Mouse (Mus musculus) CD4-positive, CD25-positive, alpha-beta regulatory T cell, adult 4 months (primary cell): ENCODE data around the gene Aqp2. TPM values are rescaled to one million over a fixed set of nuclear protein-coding genes. Genes with fewer than 3 reads are reported as not detected.

ENCODE experiments used
- ATAC-seq: one replicate; pipeline ENCODE4 v1.8.0; 2017
- polyA plus RNA-seq, 2 experiments: library from polyadenylated mRNA; unstranded; fragments of 100-300 nt; shearing (Covaris generic); gene quantifications; one replicate each; pipeline ENCODE4 v1.2.1; 2017

Gene Aqp2
- not detected for polyA plus RNA-seq

DNA sequence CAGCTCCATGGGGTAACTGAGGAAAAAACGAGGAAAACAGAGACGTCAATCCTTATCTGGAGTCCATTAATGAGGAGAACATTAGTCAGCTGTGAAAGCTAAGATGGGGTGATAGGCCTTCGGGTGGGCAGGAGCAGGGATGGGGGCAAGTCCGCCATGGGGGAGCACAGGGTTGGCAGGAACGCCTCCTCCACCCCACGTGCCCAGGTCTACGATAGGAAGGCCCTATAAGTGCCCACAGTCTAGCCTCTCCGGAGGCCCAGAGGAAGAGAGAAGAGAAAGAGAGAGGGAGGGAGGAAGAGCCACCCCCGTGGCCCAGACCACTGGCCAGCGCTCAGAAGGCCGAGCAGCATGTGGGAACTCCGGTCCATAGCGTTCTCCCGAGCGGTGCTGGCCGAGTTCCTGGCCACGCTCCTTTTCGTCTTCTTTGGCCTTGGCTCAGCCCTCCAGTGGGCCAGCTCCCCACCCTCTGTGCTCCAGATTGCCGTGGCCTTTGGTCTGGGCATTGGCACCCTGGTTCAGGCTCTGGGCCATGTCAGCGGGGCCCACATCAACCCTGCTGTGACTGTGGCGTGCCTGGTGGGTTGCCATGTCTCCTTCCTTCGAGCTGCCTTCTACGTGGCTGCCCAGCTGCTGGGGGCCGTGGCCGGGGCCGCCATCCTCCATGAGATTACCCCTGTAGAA is at the start of gene Aqp2:
Gene Aqp2, plus strand, starts transcription at position 254 of the 684 bp plus-strand sequence.
- no peak for ATAC-seq

DNA sequence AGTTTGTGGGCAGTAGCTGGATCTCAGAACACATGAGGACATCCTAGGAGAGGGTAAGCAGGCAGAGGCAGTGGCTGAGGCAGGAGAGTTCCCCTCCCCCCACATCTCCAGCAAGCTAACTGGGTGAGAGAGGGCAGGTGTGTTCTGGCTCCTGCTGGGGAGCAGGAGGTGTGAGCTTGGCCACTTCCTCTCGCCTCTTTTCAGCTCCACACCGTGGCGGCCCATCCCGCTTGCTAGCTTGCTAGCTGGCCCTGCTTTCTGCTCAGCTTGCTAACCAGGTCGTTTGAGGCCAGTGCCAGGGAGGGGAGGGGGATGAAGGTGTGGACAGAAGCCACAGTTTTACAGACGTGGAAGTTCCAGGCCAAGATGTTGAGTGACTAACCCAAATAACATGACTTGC is 47.7 kb upstream of the Aqp2 start:
- ATAC-seq: no peak

DNA sequence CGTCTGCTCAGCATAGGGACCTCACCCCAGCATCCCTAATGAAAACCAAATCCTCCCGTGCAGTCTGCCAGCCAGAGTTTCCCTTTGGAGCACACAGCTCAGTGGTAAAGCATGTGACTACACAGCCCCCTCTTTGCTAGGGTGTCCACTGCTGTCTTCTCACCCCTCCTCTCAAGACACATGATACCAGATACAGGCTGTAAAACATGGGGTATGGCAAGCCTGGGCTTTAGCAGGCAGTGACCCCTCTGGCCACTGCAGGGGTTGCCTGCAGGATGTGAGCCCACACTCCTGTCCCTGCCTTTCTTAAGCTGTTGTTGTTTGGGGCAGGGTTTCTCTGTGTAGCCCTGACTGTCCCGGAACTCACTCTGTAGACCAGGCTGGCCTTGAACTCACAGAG is 46.8 kb upstream of the Aqp2 start:
- ATAC-seq: no peak

- no peak for ATAC-seq
Observed at GRCm38 (mm10) chr15:99536889-99537862, 41.7 kb upstream of the Aqp2 start.

GRCm38 (mm10) chr15:99539891-99540290 is 39.0 kb upstream of the Aqp2 start:
- ATAC-seq: no peak

DNA sequence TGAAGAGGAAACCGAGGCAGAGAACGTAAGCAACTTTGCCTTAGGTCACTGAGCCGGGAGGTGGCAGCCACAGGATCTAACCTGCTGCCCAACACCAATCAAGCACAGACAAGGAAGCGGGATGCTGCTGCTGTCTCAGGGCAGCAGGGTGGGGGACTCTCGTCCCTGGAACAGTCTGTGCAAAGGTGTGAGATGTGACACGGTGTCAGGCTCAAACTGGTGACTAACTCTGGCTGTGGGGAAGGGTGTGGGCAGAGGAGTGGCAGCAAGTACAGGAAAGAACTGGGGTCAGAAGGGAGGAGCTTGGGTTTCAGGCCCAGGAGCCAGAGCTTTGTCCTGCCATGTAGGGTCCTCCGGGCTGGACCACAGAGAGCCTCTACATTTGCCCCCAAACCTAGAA is 34.8 kb upstream of the Aqp2 start:
- no peak for ATAC-seq

- ATAC-seq: no peak
Observed at GRCm38 (mm10) chr15:99546596-99546995, 32.3 kb upstream of the Aqp2 start.

- no peak for ATAC-seq
Observed at GRCm38 (mm10) chr15:99547732-99548131, 31.1 kb upstream of the Aqp2 start.

GRCm38 (mm10) chr15:99549901-99550300 is 29.0 kb upstream of the Aqp2 start:
- no peak for ATAC-seq

DNA sequence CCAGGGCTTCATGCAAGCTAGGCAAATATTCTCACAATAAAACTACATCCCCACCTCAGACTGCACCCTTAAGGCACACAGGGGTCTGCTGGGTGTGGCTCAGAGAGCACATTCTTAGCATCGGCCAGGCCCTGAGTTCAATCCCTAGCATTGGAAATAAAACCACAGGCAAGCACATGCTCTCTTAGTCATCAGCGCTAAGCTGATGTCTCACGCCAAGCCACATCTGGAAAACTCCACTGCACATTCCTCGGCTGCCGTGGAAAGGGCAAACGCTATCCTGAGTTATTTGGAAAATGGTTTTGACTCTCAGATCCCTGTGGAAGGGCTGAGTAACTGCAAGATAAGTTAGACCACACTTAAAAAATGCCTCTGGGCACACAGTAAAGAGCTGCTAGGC is 25.1 kb upstream of the Aqp2 start:
- ATAC-seq: no peak

- no peak for ATAC-seq
Observed at GRCm38 (mm10) chr15:99558947-99559346, 19.9 kb upstream of the Aqp2 start.

- no peak for ATAC-seq
Observed at GRCm38 (mm10) chr15:99560246-99560645, 18.6 kb upstream of the Aqp2 start.

DNA sequence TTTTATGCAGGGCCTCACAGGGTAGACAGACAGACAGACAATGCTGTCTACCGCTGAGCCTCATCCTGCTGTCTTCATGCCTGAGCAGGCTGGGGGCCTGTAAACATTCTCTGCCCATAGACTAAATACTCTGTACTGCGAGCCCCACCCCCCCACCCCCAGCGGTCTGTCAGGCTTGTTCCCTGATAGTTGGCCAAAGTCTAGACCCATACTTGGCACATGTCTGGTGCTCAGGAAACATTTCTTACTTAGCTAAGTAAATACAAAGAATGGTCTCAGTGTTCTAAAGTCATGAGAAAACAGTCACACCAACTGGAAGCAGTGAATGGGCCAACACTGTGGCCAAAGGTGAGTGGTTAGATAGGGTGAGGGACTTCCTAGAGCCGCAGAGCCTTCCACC is 11.5 kb upstream of the Aqp2 start:
- no peak for ATAC-seq

DNA sequence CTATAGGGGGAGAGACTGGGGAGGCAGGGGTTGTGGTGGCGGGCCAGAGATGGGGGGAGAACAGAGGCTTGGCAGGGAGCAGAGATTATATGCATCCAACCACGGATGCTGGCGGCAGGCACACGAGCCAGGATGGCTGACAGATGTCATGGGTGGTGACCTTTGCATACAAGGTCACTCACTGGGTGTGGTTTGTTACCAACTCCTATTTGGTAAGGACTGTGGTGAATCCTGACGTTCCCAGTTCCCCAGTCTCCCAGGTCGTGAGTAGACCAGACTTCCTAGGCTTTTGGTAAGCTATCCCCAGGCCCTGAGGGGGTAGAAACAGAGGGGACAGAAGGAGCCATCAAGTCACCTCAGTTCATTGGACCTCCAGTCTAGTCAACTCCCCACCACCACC is 10.2 kb upstream of the Aqp2 start:
- ATAC-seq: no peak

DNA sequence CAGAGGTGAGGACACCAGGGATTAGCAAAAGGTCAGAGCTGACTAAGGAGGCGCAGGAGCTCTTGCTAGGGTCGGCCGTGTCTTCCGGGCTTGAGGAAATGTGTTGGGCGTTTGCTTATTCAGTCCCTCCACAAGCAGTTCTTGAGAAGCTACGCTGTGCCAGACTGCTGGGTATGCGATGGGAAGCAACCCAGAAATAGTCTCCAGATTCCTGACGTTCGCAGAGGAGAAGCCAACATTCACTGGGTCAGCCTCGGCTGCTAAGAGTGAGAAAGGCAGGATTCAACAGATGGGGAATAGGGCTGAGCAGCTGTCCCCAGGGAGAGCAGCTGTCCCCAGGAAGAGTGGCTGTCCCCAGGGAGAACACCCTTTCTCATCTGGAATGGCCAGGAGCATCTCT is 9.7 kb upstream of the Aqp2 start:
- ATAC-seq: no peak

DNA sequence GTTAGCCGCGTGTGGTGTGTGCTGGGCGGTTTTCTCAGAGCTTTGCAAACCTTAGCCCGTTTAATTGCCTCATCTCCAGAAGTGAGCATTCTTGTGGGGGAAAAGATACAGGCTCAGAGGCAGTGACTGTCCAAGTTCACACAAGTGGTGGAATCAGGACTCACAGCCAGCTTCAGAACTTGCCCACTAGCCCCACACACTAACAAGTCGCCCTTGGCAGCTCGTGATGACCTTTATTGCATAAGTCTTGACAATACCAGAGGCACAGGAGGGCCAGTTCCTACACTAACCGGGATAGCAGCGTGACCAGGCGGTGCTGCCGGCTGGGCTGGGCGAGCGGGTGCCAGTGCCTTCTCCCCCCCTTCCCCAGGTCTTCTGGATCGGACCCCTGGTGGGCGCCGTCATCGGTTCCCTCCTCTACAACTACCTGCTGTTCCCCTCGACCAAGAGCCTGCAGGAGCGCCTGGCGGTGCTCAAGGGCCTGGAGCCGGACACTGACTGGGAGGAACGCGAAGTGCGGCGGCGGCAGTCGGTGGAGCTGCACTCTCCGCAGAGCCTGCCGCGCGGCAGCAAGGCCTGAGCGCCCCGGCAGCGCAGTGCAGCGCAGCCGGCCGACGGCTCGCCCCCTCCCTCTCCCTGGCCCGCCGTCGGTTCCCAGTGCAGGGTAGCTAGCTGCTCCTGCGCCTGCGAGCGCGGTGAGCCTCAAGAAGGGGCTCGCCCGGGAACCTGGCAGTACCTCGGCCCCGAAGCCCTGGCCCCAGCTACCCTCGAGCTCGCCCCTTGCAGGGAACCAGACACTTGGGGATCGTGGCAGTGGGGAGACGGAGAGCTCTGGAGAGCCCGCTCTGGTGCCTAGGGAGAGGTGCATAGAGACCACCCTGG is 4.8 kb downstream of the Aqp2 start:
- ATAC-seq: no peak

DNA sequence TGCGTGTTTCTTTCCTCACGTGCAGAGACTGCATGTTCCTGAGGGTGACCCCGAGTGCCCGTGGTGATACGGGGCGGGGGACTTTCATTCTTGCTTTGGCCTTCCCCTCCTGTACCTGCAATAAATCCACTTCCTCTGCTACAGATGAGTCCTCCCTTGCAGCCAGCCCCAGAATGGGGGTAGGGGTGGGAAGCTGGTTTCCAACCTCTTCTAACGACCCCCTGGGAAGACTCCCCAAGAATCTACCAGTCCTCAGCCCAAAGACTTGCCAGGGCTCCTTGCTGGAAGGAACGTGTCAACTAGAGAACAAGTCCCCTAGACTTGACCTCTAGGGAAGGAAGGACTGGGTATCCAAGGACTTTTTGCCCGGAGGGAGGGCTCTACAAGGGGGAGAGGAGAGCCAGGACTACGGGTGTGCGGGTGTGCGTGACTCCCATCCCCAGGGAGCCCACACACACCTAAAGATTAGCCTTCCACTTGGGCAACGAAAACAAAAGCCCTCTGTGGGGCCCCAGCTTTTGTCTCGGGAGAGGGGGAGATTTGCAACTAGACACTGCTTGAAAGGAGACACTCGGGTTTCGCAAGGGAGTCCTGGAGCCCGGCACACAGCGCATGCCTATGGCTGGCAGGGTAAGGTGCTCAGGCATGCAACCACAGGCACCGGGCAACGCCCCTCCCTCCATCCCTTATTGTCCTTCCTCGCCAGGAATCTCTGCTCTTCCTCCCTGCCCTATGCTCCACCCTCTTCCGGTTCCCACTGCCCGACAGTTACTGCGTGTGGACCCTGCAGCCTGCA is 5.8 kb downstream of the Aqp2 start:
- ATAC-seq: no peak

DNA sequence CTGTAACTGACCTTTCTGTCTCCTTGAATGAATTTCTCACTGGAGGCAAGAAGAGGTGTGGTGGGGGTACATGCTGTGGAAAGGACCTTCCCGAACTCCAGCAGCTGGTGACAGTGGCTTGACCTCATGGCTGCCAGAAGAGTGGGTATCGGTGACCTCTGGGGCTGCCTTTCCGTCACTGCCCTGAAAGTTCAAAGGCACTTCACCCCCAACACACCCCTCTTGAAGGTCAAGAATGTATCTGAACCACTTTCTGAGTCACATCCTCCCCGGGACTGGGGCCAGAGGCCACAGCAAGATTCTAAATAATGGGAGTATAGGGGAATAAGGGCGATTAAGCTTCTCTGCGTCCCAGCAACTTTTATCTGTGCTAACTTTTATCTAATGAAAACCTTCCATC is 6.9 kb downstream of the Aqp2 start:
- no peak for ATAC-seq

DNA sequence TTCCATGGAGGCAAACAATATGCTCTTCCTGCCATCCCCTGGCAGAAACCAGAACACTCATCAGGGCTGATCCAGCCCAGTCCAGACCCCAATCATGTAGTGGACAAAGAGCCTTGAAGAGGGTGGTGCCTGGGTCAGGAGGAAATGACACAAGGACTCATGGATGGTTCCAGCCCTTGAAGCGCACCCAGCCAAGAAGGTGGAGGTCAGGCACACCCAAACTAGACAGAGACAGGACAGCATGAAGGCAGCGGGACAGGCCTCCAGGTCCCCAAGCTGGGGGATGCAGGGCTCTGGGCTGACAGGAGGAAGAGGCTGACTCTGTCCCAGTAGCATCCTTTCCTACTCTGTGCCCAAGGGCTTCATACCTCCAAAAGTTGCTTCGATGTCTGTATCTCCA is 7.7 kb downstream of the Aqp2 start:
- no peak for ATAC-seq

GRCm38 (mm10) chr15:99589237-99589636 is 10.4 kb downstream of the Aqp2 start:
- ATAC-seq: no peak

GRCm38 (mm10) chr15:99589704-99590103 is 10.8 kb downstream of the Aqp2 start:
- no peak for ATAC-seq
